Mouse (Mus musculus) liver, adult 2 months (tissue): ENCODE results near the gene Dock1. TPM values are rescaled to one million over a fixed set of nuclear protein-coding genes. Genes with fewer than 3 reads are reported as not detected.

Source experiments
- DNase-seq: peaks from one replicate; pipeline ENCODE4 v3.0.0-alpha.2; 2011; ENCODE audit warnings: low read depth, low spot score; ENCODE audit errors: extremely low read depth
- H3K27ac ChIP-seq: fragments of 200-500 bp; replicated peaks from 2 replicates; pipeline ENCODE4 v1.5.1; 2012; ENCODE audit warnings: low read depth, mild to moderate bottlenecking, control low read depth, inconsistent platforms, low read length; ENCODE audit not compliant: insufficient read depth
- H3K27me3 ChIP-seq: fragments of 200-500 bp; 2 replicates; pipeline ENCODE4 v1.6.1; 2012; ENCODE audit warnings: mild to moderate bottlenecking, moderate library complexity, low read length, inconsistent platforms; ENCODE audit not compliant: control insufficient read depth, insufficient read depth
- H3K36me3 ChIP-seq: fragments of 200-500 bp; 2 replicates; pipeline ENCODE4 v1.6.1; 2012; ENCODE audit warnings: low read length, inconsistent platforms; ENCODE audit not compliant: control insufficient read depth, insufficient read depth
- H3K4me1 ChIP-seq: fragments of 200-500 bp; 2 replicates; pipeline ENCODE4 v1.6.1; 2011; ENCODE audit warnings: low read length; ENCODE audit not compliant: control insufficient read depth, insufficient read depth
- H3K4me3 ChIP-seq: fragments of 200-500 bp; 2 replicates; pipeline ENCODE4 v1.5.1; 2011; ENCODE audit warnings: low read depth, mild to moderate bottlenecking, control low read depth, low read length, moderate library complexity; ENCODE audit not compliant: insufficient read depth
- H3K79me2 ChIP-seq: fragments of 200-500 bp; 2 replicates; pipeline ENCODE4 v1.6.1; 2012; ENCODE audit warnings: inconsistent platforms, mild to moderate bottlenecking, low read length, moderate library complexity; ENCODE audit not compliant: control insufficient read depth, insufficient read depth
- H3K9ac ChIP-seq: fragments of 200-500 bp; 2 replicates; pipeline ENCODE4 v1.6.1; 2012; ENCODE audit warnings: low read depth, mild to moderate bottlenecking, control low read depth, inconsistent platforms, low read length
- CTCF ChIP-seq: fragments of 200-500 bp; IDR thresholded peaks from 2 replicates; pipeline ENCODE4 v1.5.1; 2011; ENCODE audit warnings: low read depth, low read length, control low read depth
- POLR2A ChIP-seq: fragments of 200-500 bp; IDR thresholded peaks from 2 replicates; pipeline ENCODE4 v1.6.1; 2011; ENCODE audit warnings: low read length, control low read depth; ENCODE audit not compliant: insufficient read depth; ENCODE audit errors: extremely low read depth
- WGBS: fragments of 180-500 bp; shearing (Covaris S2); methylation state at CpG from one replicate; pipeline ENCODE4 v1.1.7; 2018; 5-methylcytosine and 5-hydroxymethylcytosine counted together
- polyA plus RNA-seq: library from polyadenylated mRNA; depleted of rRNA; stranded (reverse); fragments of >200 nt; gene quantifications from 2 replicates; pipeline ENCODE4 v1.2.3, GENCODE M21; 2012
- total RNA-seq: library from RNA; depleted of rRNA; stranded (reverse); fragments of >200 nt; gene quantifications from 2 replicates; pipeline ENCODE4 v1.2.3, GENCODE M21; 2014

Dock1 gene
- total and polyA plus RNA-seq, 2 experiments = 2.4 to 17.0 TPM

DNA sequence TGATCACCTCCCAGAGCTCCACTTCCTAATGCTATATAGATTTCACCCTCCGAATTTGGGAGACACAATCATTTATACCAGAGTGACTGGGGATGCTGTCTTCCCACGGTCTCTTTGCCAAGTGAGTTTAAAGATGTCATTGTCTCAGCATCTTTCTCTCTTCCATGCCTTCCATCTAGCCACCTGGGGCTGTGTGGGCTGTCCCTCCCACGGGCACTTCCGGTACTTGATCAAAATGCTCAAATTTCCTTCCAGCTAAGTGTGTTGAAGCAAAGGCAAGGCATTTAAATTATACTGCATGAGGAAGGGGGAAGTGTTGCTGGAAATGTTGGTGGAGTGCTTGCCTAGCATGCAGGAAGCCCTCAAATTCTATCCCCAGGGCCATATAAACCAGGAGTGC, 388.6 kb downstream of the Dock1 start:
- WGBS = 95% methylated on average over 4 of the region's 4 CpGs
- Histone ChIP-seq H3K27ac (no peak overlapping the region), H3K4me1 (no peaks in the 10 kb centered on the region), H3K9ac (no peak overlapping the region), H3K27me3 (no peaks in the 10 kb centered on the region), H3K79me2 (no peaks in the 10 kb centered on the region), H3K36me3 (no peaks in the 10 kb centered on the region), H3K4me3 (no peak overlapping the region)
- TF ChIP-seq CTCF = no peak
- TF ChIP-seq POLR2A = no peak
- no peak for DNase-seq

- Histone ChIP-seq H3K4me1 (no peaks in the 10 kb centered on the region), H3K27ac (no peak overlapping the region), H3K36me3 (no peaks in the 10 kb centered on the region), H3K27me3 (no peaks in the 10 kb centered on the region), H3K9ac (no peak overlapping the region), H3K4me3 (no peak overlapping the region), H3K79me2 (no peaks in the 10 kb centered on the region)
- TF ChIP-seq CTCF (no peak), POLR2A (no peak)
- 90% methylated on average over 3 of the region's 3 CpGs for WGBS
- no peak for DNase-seq
These were observed 389.1 kb downstream of the Dock1 start for GRCm38 (mm10) chr7:135059562-135059961.

GRCm38 (mm10) chr7:135063886-135064285, 393.4 kb downstream of the Dock1 start:
- Histone ChIP-seq H3K79me2 (no peaks in the 10 kb centered on the region), H3K36me3 (no peaks in the 10 kb centered on the region), H3K27me3 (no peaks in the 10 kb centered on the region), H3K9ac (no peak overlapping the region), H3K4me3 (no peak overlapping the region), H3K4me1 (no peaks in the 10 kb centered on the region), H3K27ac (no peak overlapping the region)
- WGBS = 88% methylated on average over 5 of the region's 5 CpGs
- TF ChIP-seq POLR2A (no peak), CTCF (no peak)
- DNase-seq = no peak

- H3K9ac ChIP-seq = no peak overlapping the region
- no peak overlapping the region for H3K27ac ChIP-seq
- H3K36me3 ChIP-seq = no peaks in the 10 kb centered on the region
- H3K4me3 ChIP-seq = no peak overlapping the region
- WGBS = 91% methylated on average over 5 of the region's 5 CpGs
- DNase-seq = no peak
- H3K4me1 ChIP-seq = no peaks in the 10 kb centered on the region
- no peaks in the 10 kb centered on the region for H3K27me3 ChIP-seq
- no peaks in the 10 kb centered on the region for H3K79me2 ChIP-seq
- TF ChIP-seq CTCF = no peak
These were observed 394.8 kb downstream of the Dock1 start for GRCm38 (mm10) chr7:135065301-135065700.

DNA sequence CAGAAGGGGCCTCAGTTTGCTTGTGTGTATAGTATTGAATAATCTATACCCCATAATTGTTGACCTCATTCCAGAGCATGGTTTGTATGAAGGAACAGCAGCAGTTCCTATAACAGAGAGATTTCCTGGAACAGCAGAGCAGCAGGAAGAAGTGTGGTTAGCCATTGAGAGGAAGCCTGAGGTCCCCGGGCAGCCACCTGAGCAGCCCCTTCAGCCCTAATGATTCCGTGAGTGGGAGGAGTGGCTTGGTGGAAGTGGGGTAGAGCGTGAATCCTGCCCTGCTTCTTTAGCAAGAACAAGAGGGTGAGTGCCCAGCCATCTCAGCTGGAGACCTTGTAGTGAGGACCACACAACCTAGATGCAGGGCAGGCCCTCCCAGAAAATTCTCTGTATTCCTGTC, 398.4 kb downstream of the Dock1 start:
- H3K4me3 ChIP-seq = no peak overlapping the region
- no peaks in the 10 kb centered on the region for H3K79me2 ChIP-seq
- 89% methylated on average over 3 of the region's 3 CpGs for WGBS
- H3K27ac ChIP-seq = no peak overlapping the region
- TF ChIP-seq CTCF (no peak), POLR2A (no peak)
- no peaks in the 10 kb centered on the region for H3K4me1 ChIP-seq
- H3K27me3 ChIP-seq = no peaks in the 10 kb centered on the region
- no peak overlapping the region for H3K9ac ChIP-seq
- DNase-seq = no peak
- no peaks in the 10 kb centered on the region for H3K36me3 ChIP-seq

DNA sequence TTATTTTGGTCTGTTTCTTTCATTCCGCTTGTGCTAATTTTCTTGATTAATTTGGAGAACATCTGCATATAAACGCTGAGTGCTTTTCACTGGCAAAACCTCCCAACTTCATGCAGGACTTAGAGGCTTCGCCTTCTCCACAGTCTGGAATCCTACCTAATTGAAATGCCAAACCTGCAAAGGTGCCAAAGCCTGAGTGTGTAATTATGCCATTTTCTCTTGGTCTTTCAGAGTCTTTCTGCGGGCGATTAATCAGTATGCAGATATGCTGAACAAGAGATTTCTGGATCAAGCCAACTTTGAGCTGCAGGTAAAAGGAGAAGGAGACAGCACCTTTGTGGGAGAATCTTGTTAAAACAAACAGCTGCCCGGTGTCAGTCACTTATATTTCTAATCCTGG, 406.4 kb downstream of the Dock1 start:
- H3K36me3 ChIP-seq = no peaks in the 10 kb centered on the region
- no peak for DNase-seq
- 93% methylated on average over 6 of the region's 6 CpGs for WGBS
- H3K4me1 ChIP-seq = no peaks in the 10 kb centered on the region
- H3K27ac ChIP-seq = no peak overlapping the region
- TF ChIP-seq POLR2A = no peak
- no peaks in the 10 kb centered on the region for H3K79me2 ChIP-seq
- no peaks in the 10 kb centered on the region for H3K27me3 ChIP-seq
- H3K4me3 ChIP-seq = no peak overlapping the region
- no peak overlapping the region for H3K9ac ChIP-seq

GRCm38 (mm10) chr7:135077340-135077739, 406.9 kb downstream of the Dock1 start:
- WGBS = 93% methylated on average over 6 of the region's 6 CpGs
- H3K4me3 ChIP-seq = no peak overlapping the region
- H3K36me3 ChIP-seq = no peaks in the 10 kb centered on the region
- no peak overlapping the region for H3K9ac ChIP-seq
- TF ChIP-seq POLR2A (no peak), CTCF (no peak)
- H3K4me1 ChIP-seq = no peaks in the 10 kb centered on the region
- DNase-seq = no peak
- no peaks in the 10 kb centered on the region for H3K27me3 ChIP-seq
- H3K79me2 ChIP-seq = no peaks in the 10 kb centered on the region
- no peak overlapping the region for H3K27ac ChIP-seq
